Mouse (Mus musculus) retina, adult 2 months (tissue): Measurements from ENCODE around the gene Fpr1.
"Not testable (repeated sequence)": the region's sequence is repeated elsewhere in the genome, so short reads cannot be mapped to it uniquely, and the experiment has no call there.

Source experiments
- DNase-seq: peaks from one replicate; pipeline ENCODE4 v3.0.0-alpha.2; 2012; ENCODE audit warnings: low read depth, low spot score

Gene Fpr1

DNA sequence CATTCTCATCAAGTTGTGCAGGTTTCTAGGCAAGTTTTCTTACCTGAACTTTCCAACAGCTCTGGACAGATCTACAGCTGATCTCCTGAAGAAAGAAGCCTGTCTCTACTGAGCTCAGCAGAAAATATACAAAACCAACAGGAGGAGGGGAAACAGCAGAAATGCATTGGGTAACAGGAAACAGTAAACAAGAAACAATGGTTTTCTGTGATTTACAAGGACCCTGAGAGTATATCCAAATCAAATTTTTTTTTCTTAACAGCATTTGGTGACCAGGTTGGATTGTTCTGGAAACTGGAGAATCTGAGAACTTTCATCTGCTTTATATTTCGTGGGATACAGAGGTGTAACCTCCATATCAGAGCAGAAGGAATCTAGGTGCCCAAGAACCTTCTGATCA is at the start of gene Fpr1:
TSS of gene Fpr1 (minus strand) at position 101 of the 400 bp plus-strand sequence.
- no peak for DNase-seq

DNA sequence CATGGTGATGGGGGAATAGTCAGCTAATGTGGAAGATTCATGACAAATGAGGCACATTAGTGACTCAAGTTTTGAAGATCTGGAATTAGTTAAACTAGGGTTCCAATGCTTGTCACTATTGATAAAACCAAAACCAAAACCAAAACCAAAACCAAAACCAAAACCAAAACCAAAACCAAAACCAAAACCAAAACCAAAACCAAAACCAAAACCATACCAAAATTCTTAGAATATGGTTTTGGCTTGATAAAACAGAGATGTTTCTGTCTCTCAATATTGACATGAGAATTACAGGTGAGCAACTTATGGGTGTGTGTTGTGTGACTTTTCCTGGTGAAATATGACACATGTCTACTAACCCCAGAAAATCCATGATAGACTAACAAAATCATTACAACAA is 34.0 kb upstream of the Fpr1 start:
- DNase-seq = no peak

DNA sequence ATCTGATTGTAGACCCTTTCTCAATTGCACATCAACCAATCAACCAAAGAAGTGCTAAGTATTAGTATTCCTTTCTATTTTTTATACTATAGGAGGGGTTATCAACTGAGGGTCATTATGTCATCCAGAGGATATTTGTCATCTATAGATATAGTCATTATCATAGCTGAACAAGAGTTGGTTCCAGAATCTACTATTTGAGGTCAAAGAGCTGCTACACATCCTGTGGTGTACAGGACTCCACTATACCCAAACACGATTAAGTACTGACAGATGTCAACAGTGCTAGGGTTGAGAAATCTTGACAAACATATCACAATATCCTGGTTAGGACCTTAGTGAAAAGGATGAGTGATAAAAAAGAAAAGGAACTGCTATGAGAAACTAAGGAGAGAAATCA is 33.6 kb upstream of the Fpr1 start:
- DNase-seq = no peak

DNA sequence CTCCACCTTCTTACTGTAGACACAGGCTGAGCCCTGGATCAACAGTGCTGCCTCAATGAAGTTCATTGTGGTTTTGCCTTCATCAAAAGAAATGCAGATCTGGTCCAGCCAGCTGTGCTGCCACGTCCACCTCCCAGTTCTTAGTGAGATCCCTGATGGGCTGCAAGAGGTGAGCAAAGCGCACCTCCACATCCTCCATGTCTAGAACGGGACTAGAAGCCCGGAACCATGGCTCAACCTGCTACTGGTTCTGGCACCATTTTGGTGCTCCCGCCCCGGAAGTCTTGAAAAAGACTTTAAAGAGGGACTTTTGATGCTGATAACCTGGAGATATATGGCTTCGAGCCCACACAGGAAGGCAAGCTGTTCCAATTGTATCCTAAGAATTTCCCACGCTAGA is 28.9 kb upstream of the Fpr1 start:
- not testable (repeated sequence) for DNase-seq

DNA sequence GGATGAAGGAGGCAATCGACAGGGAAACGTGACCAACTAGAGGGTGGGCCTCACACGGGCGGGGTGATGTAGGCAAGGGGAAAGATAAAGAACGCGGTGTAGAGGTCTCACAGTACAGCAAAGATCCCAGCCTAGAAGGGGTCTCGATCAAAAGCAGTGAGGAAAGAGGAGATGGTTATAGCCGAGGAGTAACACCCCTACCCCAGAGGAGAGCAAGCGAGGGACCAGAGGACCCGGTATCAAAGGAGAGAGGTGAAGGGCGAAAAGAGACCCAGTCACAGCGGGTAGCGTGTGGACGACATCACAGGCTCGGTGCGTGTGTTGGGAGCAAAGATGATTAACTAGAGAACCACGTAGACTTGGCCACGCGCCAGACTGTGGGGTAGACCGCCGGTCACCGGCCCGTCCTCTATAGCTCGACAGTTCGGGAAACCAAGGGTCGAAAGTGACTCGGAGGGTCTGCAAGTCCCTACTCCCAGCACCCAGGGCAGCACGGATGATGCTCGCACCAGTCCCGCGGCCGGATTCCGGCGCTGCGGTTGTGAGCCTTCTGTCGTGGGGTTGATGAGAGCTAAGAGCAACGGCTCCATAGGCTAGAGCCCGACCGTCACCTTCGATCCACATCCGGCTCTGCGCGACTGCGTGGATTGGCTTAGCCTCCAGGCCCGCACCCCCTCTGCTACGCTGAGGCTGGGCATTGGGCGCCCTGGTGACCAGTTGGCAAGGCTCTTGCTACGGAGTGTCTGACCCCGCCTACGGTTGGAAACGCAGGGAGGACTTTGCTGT is 26.1 kb upstream of the Fpr1 start:
- peak; percentile 75 for DNase-seq

DNA sequence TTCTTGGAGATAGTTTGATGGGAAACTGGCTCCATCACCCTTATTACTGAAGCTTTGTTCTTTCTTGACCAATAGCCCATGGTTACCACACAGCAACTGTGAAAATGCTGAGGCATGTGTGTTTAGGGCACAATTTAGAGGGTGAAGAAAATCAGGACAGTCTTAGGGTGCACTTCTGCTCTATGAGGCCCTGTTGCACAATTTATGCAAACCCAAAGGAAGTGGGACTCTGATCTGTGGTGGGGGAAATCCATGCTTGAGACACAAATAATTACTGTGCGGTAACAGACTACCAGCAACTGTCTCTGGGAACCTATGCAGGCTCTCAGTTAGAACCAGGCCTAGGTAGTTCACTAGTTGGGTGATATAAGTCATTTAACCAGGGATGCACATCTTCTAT is 17.0 kb upstream of the Fpr1 start:
- DNase-seq = no peak

DNA sequence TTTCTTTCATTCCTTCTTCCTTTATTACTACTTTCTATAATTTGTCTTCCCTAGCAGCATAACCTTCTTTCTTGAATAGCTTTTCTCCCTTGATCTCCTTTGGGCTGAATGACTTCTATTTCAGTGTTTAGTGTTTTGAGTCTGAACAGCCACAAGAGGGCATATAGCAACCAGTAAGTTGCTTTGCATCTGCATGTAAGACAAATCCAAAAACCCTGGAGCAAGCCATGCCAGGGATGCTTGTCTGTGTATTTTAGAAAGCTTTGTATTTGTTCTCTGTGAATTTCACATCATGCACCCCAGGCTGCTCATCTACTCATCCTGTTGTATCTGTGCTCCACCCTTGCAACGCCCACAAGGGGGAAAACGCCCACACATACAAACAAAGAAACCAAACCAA is 15.5 kb upstream of the Fpr1 start:
- DNase-seq = no peak

DNA sequence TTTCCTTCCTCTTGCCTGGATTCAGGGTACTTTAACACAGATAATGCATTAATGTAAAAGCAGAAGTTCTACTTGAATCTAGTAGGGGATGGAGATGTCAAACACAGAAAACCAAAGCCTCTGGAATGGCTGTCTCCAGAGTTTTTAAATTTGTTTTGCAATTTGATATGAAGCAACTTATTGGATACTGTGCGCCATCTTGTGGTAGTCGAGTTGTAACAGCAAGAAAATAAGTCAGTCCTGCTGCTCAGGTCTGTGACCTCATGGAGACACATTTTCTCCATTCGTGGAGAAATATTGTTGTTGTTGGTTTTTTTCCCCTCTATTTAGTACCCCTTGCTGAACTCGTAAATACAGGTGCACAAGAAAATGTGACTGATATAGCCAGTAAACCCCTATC is 12.3 kb upstream of the Fpr1 start:
- DNase-seq = peak; percentile 32

DNA sequence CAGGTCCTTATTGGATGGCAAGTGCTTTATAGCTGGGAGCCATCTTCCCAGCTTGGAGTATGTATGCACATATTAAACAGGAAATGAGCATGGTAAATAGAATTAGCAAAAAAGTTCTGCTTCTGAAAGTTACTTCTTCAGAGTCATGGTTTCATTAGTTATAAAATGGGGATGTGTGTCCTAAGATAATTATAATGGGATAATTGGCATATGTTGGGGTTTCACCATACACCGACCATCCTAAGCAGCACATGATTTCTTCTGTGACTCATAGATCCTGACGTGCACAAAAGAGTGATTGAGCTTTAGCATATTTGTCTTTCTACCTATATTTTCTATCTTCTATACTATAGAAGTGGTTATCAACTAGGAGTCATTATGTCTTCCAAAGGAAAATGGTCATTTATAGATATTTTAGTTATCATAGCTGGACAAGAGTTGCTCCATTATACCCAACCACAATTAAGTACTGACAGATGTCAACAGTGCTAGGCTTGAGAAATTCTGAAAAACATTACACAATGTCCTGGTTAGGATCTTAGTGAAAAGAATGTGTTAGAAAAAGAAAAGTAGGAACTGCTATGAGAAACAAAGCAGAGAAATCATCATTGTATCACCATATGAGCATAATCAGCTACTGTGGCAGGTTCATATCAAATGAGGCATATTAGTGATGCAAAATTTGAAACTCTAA is 6.1 kb upstream of the Fpr1 start:
- DNase-seq = no peak

DNA sequence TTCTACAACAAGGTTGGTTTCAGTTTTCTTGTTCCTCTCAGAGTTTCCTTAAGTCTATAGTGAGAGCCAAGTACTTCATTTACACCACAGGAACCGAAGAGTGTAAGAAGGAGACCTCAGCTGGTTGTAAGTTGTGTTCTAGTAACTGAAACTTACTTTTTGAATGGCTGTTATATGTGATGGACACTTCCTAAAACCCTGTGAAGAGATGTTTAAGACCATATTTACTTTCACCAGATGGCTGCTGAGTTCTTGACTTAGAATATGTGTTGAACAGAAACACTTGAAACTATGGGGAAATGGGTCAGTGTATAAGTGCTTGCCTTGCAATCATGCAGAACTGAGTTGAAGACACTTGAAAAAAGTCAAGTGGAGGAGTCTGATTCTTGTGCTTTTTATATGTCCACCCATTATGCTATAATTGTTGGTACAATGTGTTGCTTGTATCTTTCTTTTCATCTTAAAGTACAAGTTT is 4.1 kb upstream of the Fpr1 start, which contains the start of the genes Fpr2 and Fpr3:
TSS of gene Fpr2 (plus strand) at position 51 of the 475 bp plus-strand sequence.
TSS of gene Fpr3 (plus strand) at position 79 of the 475 bp plus-strand sequence.
- no peak for DNase-seq

DNA sequence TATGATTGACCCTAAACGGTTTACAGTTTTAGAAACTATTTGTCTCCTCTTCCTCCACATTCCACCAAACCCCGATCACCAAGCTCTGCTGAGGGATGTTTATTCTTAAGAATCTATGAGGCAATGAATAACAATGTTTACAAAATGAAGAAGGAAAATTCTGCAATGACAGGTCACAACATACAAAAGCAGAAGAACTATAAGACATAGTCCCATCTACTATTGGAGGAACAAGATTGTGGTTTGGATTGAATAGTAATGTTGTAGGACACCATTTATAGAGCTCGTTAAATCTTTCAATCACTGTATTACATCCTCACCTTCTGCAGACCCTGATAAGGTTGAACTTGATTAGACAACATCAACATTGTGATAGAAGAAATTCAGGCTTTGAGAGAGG is 1.1 kb downstream of the Fpr1 start:
- DNase-seq = no peak

DNA sequence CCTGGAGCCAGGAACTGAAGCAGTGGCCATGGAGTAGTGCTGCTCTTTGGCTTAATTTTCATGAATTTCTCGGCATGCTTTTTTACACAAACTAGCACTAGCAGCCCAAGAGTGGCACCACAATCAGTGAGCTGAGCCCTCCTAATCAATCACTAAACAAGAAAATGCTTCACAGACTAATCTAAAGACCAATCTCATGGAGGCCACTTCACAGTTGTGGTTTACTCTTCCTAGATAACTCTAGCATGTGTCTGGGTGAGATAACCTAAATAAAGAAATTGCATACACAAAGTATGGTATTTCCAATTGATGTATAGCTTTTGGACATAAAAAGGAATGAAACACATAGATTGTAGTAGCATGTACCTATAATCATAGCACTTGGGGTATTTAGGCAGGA is 4.4 kb downstream of the Fpr1 start:
- no peak for DNase-seq

DNA sequence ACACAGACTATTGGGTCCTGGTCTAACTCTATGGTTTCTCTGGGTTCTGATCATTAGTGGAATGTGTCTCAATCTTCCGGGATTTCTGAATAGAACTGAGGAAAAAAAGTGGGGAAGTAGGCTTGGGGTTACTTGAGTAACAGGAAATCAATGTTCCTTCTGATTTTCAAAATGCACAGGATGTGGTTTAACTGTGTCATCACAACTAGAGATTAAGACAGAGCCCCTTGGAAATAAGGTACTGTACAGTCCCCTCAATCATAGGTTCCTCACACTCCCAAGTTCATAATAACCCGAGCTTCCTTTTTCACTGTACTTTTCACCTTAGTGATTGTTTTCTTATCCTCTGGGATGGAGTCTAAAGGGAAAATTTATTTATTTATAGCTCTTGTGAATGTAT is 12.0 kb downstream of the Fpr1 start:
- no peak for DNase-seq

DNA sequence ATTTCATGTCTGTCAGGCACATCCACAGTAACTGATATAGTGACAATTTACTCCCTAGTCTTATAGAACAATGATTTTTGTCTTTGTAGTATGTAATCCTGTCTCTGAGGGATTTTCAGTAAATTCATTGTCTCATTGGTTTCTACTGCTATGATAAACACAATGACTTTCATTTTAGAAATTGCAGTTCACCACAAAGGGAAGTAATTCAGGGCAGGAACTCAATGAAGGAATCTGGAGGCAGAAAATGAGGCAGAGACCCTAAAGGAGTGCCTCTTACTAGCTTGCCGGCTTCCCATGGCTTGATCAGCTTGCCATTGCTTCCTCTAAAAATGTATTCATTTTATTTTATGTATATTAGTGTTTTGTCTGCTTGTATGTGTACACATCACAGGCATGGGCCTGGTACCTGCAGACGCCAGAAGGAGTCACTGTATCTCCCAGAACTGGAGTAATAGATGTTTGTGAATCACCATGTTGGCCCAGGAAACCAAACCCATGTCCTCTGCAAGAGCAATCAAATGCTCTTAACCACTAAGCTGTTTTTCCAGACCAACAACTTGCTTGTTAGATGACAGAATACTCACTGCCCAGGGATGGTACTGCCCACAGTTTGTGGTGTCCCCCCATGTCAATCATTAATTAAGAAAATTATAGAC is 12.7 kb downstream of the Fpr1 start:
- DNase-seq = no peak

DNA sequence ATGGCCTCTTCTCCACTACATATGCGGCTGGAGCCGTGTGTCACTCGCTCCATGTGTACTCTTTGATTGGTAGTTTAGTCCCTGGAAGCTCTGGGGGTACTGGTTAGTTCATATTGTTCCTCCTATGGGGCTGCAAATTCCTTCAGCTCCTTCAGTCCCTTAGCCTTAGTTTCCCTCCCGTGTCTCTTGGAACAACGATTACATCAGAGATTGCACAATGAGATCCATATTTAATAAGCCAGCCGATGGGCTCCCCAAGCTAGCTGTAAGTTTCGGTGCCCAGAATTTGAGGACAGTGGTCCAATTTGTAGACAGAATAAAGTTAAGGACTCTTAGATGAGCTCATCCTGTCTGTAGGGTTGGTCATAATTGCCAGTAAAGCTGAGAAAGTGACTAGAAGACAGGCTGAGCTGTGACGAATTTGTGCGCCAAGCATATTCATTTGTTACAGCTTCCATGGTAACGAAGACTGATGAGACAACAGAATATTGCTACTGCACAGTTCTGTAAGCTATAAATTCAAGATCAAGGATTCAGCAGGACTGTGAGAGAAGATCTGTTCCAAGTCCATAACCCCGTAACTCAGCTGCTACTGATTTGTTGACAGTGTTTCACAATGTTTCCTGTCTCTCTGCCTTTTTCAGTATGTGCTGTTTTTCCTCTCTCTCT is 16.8 kb downstream of the Fpr1 start:
- DNase-seq = no peak

DNA sequence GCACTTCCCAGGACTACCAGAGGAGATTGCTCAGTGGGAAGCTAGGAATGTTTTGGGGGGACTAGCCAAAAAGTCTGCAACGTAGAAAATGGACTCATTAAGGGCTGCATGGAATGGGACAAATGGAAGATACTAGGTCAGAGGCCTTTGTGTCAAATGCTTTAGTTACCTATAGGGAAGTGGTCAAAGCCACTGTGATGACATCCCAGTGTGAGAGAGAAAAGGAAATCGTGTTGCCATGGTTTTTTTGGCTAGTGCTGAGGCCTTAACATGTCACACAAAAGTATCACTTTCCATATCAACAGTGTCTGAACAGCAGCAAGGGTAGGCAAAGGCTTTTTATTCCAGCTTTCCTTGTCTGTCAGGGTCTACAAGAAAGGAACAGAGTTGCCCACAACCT is 18.6 kb downstream of the Fpr1 start:
- no peak for DNase-seq

DNA sequence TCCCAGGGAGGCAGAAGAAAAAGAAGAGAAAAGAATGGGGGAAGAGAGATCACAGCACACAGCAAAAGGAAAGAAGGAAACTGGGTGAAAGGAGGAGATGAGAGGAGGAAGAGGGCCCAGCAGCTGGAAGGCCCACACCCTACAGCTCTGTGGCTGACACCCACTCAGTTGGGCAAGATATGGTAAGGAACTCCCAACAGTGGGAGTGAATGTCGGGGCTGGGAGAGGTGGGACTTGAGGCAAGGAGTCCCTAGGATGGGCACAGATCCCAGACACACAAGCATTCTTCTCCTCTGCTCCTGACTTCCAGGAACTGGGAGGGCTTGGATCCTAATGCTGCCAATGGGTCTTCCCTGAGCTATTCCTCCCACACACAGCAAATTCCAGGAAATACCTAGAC is 21.4 kb downstream of the Fpr1 start:
- no peak for DNase-seq

DNA sequence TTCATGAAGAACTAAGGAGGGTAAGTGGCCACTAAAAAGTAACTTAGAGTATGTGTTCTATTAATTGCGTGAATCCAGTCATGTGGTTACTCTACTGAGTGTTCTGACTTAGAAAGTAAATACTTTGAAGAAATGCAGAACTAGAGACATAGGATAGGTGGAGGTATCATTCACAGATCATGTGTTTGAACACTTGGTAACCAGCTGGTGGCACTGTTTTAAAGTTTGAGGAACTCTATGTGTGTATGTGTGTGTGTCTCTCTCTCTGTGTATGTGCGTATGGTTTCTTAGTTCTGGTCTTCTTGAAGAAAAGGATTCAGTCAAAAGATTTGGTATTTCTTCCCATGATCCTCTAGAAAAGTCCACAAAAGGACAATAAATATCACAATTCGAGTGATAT is 23.6 kb downstream of the Fpr1 start:
- DNase-seq = no peak

DNA sequence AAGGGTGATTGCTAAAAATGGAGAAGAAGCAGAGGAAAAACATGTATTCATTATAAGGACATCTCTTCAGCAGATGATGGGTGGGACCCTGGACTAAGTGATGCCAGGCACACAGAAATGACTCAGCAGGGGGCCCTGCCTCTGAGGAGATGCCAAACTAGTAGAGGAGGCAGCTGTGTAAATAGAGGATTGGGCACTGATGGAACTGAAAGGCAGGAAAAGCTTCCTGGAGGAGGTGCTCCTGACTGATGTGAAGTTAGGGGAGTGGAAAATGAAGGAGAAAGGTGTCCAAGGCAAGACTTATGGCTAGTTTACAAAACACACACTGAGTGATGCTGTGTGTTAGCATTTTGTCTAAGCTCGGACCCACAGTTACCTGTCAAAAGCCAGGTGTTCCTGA is 26.3 kb downstream of the Fpr1 start:
- DNase-seq = no peak

DNA sequence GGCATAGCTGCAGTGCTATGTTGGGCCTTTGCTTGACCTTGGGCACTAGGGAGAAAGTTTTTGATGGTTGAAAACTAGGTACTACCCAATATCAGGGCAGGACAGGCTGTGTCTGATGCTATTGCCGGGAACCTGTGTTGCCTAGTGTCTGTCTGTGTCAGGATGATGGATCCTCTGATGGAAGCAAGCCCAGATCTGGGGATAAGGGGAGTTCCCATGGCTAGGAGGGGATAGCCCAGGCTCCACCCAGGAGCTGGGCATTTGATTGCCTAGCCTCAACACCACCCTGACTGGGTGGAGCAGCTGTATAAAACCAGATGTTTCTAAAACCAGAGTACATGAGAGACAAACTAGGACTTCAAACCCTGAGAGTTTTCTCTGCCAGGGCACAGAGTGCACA is 27.1 kb downstream of the Fpr1 start:
- DNase-seq = no peak

DNA sequence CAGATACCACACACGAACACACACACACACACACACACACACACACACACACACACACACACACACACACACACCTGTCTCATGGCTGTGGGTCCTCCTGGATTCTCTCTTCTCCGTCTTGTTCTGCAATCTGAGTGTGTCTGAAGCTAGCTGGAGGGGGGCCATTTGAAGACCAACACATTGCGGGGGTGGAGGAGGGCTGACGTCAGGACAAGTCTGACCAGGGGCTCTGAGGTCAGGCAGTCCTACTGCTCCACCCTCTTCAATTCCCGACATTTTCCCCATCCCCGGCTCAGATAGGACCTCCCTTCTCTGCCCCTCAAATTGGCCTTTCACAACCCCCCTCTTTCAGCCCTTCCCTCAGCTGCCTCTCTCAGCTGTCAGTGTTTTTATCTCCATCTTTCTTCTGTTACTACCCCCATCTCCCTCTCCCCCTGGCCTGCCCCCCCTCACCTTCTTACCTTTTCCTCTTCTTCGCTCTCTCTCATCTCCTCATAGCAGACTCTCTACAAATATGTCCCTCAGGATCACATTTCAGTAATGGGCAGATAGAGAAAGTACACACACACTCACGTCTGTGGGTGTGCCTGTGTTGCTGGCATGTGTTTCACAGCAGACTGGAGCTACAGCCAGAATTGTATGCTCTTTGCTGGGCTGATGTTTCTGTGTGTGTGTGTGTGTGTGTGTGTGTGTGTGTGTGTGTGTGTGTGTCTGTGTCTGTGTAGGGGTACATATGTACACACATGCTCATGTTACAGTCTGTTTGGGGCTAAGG is 28.5 kb downstream of the Fpr1 start, which contains the start of gene Has1:
TSS of gene Has1 (minus strand) at position 142 of the 775 bp plus-strand sequence.
- no peak for DNase-seq
